Mouse (Mus musculus): Measurements from ENCODE around the gene Gm1113. TPM values are rescaled to one million over a fixed set of nuclear protein-coding genes. Genes with fewer than 3 reads are reported as not detected.

Gene Gm1113
- polyA plus RNA-seq, 1 experiment from 2014 or later = not detected

DNA sequence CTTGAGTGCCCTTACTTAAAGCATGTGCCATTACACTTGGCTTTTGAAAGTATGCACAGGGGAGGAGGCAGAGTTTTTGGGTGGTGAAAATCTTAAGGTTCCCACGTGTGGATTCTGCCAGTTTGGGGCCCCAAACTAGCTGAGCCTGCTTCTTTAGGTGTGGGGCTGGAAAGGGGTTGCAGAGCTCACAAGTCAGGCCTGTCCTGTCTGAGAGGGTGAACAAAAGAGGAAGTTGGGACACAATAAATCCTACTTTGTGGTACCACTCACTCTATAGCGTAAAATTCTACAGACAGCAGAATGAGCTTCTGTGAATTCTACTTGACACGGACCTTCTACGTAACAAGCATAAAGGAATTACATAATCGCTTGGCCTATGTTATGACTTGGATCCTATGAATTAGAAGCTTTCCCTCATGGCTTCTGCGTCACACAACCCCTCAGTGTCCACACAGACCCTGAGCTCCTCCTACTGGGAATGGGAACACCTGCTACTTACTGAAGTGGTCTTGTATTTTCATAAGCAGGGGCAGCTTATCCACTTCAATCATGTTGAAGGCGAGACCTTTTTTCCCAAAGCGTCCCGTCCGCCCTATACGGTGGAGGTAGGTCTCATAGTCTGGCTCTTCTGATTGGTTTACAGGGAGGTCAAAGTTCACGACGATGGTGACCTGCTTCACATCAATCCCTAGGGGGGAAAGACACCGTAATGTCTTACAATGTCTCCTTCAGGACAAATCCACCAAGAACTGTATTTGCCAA is 25.2 kb upstream of the Gm1113 start:
- no peaks in the 10 kb centered on the region for H3K27me3 ChIP-seq
- H3K36me3 ChIP-seq = no peaks in the 10 kb centered on the region
- no peak overlapping the region for H3K27ac ChIP-seq
- ATAC-seq (ENCODE audit: insufficient number of reproducible peaks, low FRiP score, low TSS enrichment, low read depth) = no peak
- no peak overlapping the region for H3K4me2 ChIP-seq
- no peak overlapping the region for H3K9ac ChIP-seq
- 79% methylated on average over 14 of the region's 14 CpGs for WGBS
- no peaks in the 10 kb centered on the region for H3K9me3 ChIP-seq
- H3K4me1 ChIP-seq = peaks cover 8% of the 10 kb centered on the region
- no peak overlapping the region for H3K4me3 ChIP-seq

DNA sequence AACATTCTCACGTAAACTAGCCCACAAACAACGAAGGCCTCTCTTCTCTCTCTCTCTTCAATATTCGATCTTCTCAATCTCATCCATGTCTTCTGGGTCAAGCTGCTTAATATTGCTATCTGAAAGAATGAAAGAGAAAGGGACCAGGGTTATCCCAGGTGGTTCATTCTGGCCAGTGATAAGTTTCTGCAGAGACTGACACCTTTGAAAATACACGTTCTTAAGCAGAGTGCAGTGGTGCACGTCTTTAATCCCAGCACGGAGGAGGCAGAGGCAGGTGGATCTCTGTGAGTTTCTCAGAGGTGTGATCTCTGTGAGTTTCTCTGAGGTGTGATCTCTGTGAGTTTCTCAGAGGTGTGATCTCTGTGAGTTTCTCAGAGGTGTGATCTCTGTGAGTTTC is 23.9 kb upstream of the Gm1113 start:
- Histone ChIP-seq H3K27me3 (no peaks in the 10 kb centered on the region), H3K4me1 (peaks cover 8% of the 10 kb centered on the region), H3K9me3 (no peaks in the 10 kb centered on the region), H3K36me3 (no peaks in the 10 kb centered on the region), H3K4me3 (no peak overlapping the region), H3K27ac (no peak overlapping the region), H3K4me2 (no peak overlapping the region), H3K9ac (no peak overlapping the region)
- no peak for ATAC-seq (ENCODE audit: insufficient number of reproducible peaks, low FRiP score, low TSS enrichment, low read depth)
- 66% methylated on average over 6 of the region's 6 CpGs for WGBS

DNA sequence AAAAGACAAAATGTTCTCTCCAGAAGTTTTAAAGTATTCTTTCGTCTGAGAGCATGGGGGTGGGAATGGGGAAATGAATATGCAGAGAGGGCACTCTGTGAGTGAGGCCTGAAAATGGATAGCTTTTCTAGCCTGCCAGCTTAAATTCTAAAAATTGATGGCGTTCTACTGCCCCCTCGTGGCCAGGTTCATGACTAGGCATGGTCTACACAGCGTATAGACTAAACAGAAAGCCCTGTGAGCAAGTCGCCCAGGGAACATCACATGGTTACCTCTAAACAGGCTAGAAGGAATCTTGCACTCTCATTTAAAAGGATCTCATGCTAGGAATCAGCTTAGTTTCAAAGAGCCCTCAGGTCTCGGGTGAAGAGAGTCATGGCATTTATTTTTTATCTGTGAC is 23.4 kb upstream of the Gm1113 start:
- H3K27me3 ChIP-seq = no peaks in the 10 kb centered on the region
- no peak overlapping the region for H3K4me2 ChIP-seq
- peak; percentile 76; the same call in 1 of the 2 replicates for ATAC-seq (ENCODE audit: insufficient number of reproducible peaks, low FRiP score, low TSS enrichment, low read depth)
- 6% methylated on average over 6 of the region's 6 CpGs for WGBS
- H3K27ac ChIP-seq = no peak overlapping the region
- no peaks in the 10 kb centered on the region for H3K36me3 ChIP-seq
- H3K9me3 ChIP-seq = no peaks in the 10 kb centered on the region
- peaks cover 8% of the 10 kb centered on the region for H3K4me1 ChIP-seq
- no peak overlapping the region for H3K4me3 ChIP-seq
- no peak overlapping the region for H3K9ac ChIP-seq

DNA sequence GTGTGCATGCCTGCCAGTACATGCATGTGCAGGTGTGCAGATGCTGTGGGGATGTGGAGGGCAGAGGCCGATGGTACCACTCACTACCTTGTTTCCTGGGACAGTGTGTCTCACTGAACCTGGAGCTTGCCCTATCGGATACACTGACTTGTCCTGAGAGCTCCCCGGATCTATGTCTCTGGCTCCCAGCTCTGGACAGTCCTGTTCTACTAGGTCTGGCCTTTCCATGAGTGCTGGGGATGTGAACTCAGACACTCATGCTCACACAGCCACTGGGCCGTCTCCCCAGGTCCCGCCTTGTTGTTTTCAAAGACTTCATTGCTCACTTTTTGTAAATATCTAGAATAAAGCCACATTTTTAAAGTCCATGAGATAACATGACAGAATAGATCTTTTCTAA is 23.0 kb upstream of the Gm1113 start:
- Histone ChIP-seq H3K4me3 (no peak overlapping the region), H3K27me3 (no peaks in the 10 kb centered on the region), H3K36me3 (no peaks in the 10 kb centered on the region), H3K9me3 (no peaks in the 10 kb centered on the region), H3K27ac (no peak overlapping the region), H3K9ac (no peak overlapping the region), H3K4me2 (no peak overlapping the region), H3K4me1 (peaks cover 8% of the 10 kb centered on the region)
- 75% methylated on average over 5 of the region's 5 CpGs for WGBS
- no peak for ATAC-seq (ENCODE audit: insufficient number of reproducible peaks, low FRiP score, low TSS enrichment, low read depth)

DNA sequence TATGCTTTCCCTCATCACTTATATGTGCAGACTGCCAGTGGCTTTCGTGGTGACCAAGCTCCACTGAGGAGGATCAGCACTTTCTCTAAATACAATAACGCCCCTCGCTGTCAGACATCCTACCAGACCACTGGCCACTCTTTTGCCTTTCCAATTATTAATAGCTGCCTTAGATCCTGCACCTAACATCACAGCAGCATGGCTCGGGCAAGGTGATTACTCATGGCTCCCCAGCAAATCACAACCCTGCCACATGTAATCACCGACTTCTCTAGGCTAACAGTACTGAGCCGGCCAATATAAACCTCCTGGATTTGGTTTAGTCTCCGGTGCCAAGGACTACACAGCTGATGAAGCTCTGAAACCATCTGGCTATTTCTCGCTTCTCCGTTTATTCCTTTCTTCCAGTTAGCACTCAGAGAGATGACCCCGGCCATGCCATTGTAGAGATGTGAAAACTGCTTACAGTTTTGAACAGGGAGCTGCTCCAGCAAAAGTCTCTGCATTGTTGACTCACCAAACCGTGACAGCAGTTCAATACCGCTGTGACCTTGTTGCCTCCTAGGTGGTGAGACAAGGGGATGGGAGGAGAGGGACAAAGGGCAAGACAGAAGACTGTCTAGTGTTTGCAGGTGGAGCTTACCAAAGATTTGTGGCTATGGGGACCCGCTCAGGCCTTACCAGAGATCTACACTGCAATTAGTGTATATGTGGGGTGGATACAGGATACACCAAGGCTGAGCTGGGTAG is 21.1 kb upstream of the Gm1113 start:
- H3K27ac ChIP-seq = 0 out of 2 replicates have a peak overlapping the region, but pooled peaks have one; percentile 7
- no peak for ATAC-seq (ENCODE audit: insufficient number of reproducible peaks, low FRiP score, low TSS enrichment, low read depth)
- H3K4me2 ChIP-seq = no peak overlapping the region
- H3K4me3 ChIP-seq = no peak overlapping the region
- H3K27me3 ChIP-seq = no peaks in the 10 kb centered on the region
- no peaks in the 10 kb centered on the region for H3K9me3 ChIP-seq
- peaks cover 15% of the 10 kb centered on the region for H3K4me1 ChIP-seq
- WGBS = 67% methylated on average over 13 of the region's 13 CpGs
- no peak overlapping the region for H3K9ac ChIP-seq
- H3K36me3 ChIP-seq = no peaks in the 10 kb centered on the region

DNA sequence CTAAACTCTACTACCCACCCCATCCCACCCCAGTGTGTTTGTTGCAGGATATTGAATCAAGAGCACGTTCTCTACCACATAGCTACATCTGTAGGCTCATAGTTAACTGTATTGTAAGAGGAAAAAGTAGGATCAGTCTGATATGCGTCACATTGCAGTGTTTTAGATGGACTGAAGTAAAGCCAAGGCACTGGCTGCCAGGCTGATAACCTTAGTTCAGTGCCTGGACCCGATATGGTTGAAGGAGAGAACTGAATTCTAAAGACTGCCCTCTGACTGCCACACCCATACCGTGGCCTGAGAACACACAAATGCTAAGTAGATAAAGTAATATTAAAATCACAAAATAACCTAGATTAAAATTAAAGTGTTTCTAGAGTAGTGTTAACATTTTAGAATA is 17.8 kb upstream of the Gm1113 start:
- WGBS = 78% methylated on average over 4 of the region's 4 CpGs
- Histone ChIP-seq H3K4me3 (no peak overlapping the region), H3K4me2 (no peak overlapping the region), H3K27me3 (no peaks in the 10 kb centered on the region), H3K9me3 (no peaks in the 10 kb centered on the region), H3K27ac (no peak overlapping the region), H3K4me1 (peaks cover 31% of the 10 kb centered on the region), H3K36me3 (no peaks in the 10 kb centered on the region), H3K9ac (no peak overlapping the region)
- ATAC-seq (ENCODE audit: insufficient number of reproducible peaks, low FRiP score, low TSS enrichment, low read depth) = no peak

DNA sequence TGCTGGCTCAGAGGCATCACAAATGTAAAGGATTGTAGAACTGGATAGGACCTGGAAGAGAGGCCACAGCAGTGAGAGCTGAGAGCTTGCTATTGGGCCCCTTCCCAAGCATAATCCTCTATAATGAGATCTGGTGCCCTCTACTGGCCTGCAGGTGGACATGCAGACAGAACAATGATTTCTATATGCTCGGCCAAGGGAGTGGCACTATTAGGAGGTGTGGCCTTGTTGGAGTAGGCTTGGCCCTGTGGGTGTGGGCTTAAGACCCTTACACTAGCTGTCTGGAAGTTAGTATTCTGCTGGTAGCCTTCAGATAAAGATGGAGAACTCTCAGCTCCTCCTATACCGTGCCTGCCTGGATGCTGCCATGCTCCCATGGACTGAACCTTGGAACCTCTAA is 17.0 kb upstream of the Gm1113 start:
- Histone ChIP-seq H3K27me3 (no peaks in the 10 kb centered on the region), H3K4me1 (peaks cover 39% of the 10 kb centered on the region), H3K36me3 (no peaks in the 10 kb centered on the region), H3K9me3 (no peaks in the 10 kb centered on the region), H3K4me2 (no peak overlapping the region), H3K4me3 (no peak overlapping the region), H3K9ac (no peak overlapping the region), H3K27ac (peak overlapping the region; percentile 71; the same call in 1 of the 2 replicates)
- WGBS = 3% methylated on average over 2 of the region's 2 CpGs
- ATAC-seq (ENCODE audit: insufficient number of reproducible peaks, low FRiP score, low TSS enrichment, low read depth) = peak; percentile 77

DNA sequence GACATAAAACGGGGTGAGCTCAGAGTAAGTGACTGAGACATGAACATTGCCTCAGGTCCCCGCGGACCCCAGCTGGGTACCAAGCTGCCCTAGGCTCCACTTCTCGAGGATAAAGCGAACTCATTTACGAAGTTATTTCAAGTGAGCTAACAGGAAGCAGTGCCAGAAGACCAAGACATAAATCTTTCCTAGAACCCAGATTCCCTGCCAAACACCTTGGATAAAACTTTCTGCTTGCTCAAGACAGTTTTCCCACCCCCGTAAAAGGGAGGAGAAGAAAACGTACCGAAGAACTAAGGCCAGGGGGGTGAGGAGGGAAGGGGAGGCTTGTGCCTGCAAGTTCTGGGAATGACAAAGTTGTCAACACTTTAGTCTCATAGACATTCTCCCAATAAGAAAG is 15.2 kb upstream of the Gm1113 start:
- no peak overlapping the region for H3K9ac ChIP-seq
- H3K4me2 ChIP-seq = no peak overlapping the region
- peak; percentile 45; the same call in 1 of the 2 replicates for ATAC-seq (ENCODE audit: insufficient number of reproducible peaks, low FRiP score, low TSS enrichment, low read depth)
- no peaks in the 10 kb centered on the region for H3K36me3 ChIP-seq
- WGBS = 19% methylated on average over 9 of the region's 9 CpGs
- no peaks in the 10 kb centered on the region for H3K9me3 ChIP-seq
- H3K27ac ChIP-seq = peak overlapping the region; percentile 75
- no peaks in the 10 kb centered on the region for H3K27me3 ChIP-seq
- peaks cover 45% of the 10 kb centered on the region for H3K4me1 ChIP-seq
- no peak overlapping the region for H3K4me3 ChIP-seq

DNA sequence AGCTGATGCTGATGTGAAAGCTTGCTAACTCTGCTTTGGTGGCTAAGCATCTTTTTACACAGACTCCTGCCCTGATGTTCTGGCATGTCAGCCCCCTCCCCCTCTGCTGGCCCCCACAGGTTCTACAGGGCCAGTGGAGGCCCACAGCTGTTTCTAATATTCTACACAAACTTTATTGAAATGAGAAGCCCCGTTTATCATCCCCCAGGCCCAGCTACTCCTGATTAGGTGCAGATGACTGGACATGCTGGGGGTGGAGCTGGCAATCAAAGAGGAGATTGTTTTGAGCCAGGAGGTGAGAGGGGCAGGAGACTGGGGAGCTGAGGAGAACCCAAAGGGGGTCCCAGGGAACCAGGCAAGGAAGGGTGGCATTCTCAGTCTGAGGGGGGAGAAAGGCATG is 11.7 kb upstream of the Gm1113 start:
- Histone ChIP-seq H3K4me3 (no peak overlapping the region), H3K27ac (peak overlapping the region; percentile 77), H3K9ac (no peak overlapping the region), H3K4me2 (peak overlapping the region; percentile 5; the same call in 1 of the 2 replicates), H3K36me3 (no peaks in the 10 kb centered on the region), H3K9me3 (no peaks in the 10 kb centered on the region), H3K4me1 (peaks cover 45% of the 10 kb centered on the region), H3K27me3 (no peaks in the 10 kb centered on the region)
- peak; percentile 59; the same call in 1 of the 2 replicates for ATAC-seq (ENCODE audit: insufficient number of reproducible peaks, low FRiP score, low TSS enrichment, low read depth)
- WGBS = 0% methylated on average over 1 of the region's 1 CpGs

DNA sequence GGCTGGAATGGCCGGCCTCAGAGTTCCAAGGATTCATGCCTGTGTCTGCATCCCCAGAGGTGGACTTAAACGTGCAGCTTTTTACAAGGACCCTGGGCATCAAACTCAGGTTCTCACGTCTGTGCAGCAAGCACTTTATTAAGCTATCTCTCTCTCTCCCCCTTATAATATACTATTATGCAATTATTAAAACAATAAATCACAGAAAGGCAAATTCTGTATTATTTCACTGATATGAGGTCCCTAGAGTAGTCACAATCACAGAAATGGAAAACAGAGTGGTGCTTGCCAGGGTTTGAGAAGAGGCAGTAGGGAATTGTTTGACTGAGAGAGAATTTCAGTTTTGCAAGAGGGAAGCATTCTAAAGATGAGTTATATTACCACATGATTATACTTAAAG is 11.1 kb upstream of the Gm1113 start:
- Histone ChIP-seq H3K27ac (peak overlapping the region; percentile 33), H3K36me3 (no peaks in the 10 kb centered on the region), H3K4me2 (no peak overlapping the region), H3K9me3 (no peaks in the 10 kb centered on the region), H3K4me1 (peaks cover 50% of the 10 kb centered on the region), H3K9ac (no peak overlapping the region), H3K27me3 (no peaks in the 10 kb centered on the region), H3K4me3 (no peak overlapping the region)
- WGBS = 17% methylated on average over 3 of the region's 3 CpGs
- no peak for ATAC-seq (ENCODE audit: insufficient number of reproducible peaks, low FRiP score, low TSS enrichment, low read depth)

DNA sequence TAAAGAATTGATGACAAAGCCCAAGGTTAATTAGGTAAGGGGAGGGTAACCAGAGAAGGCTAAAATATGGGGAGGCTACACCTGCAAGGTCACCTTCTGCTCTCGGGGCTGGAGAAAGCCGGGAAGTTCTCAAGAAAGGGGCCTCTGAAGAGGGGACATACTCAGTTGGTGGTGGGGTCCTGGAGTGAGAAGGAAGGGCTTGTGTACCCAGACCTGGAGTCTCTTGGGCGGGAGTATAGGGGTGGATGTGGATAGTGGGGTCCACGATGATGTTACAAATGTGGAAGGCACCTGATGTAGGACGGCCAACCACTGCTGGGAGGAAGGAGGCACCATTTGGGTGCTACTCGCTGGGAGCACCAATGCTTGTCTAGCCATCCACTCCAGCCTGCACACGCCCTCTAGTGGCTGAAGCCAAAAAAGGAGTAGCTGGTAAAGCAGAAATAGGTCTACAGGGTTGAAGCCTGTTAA is 5.9 kb upstream of the Gm1113 start:
- Histone ChIP-seq H3K36me3 (no peaks in the 10 kb centered on the region), H3K4me2 (peak overlapping the region; percentile 10; the same call in 1 of the 2 replicates), H3K4me3 (no peak overlapping the region), H3K9ac (no peak overlapping the region), H3K27ac (peak overlapping the region; percentile 92), H3K27me3 (no peaks in the 10 kb centered on the region), H3K9me3 (no peaks in the 10 kb centered on the region), H3K4me1 (peaks cover 43% of the 10 kb centered on the region)
- peak; percentile 77 for ATAC-seq (ENCODE audit: insufficient number of reproducible peaks, low FRiP score, low TSS enrichment, low read depth)
- 12% methylated on average over 7 of the region's 7 CpGs for WGBS

DNA sequence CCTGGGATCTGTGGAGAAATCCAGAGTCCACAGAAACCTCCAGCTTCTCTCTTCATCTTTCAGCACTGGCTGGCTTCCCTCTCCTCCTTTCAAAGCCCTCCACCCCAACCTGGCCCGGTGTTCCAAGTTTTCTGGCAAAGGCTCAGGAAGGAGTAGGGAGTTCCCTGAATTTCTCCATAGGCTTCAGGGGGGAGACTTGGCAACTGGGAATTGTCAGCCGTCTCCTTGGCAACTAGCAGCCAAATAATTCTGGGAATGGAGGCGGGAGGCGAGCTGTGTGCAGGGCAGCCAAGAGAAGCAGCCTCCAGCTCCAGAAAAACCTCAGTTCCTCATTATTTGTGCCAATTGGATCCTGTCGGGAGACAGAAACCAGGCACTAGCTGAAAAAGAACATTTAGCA is 5.5 kb upstream of the Gm1113 start:
- Histone ChIP-seq H3K27me3 (no peaks in the 10 kb centered on the region), H3K9ac (no peak overlapping the region), H3K27ac (peak overlapping the region; percentile 92), H3K36me3 (no peaks in the 10 kb centered on the region), H3K4me3 (no peak overlapping the region), H3K9me3 (no peaks in the 10 kb centered on the region), H3K4me1 (peaks cover 40% of the 10 kb centered on the region), H3K4me2 (peak overlapping the region; percentile 10; the same call in 1 of the 2 replicates)
- ATAC-seq (ENCODE audit: insufficient number of reproducible peaks, low FRiP score, low TSS enrichment, low read depth) = peak; percentile 91
- 24% methylated on average over 5 of the region's 5 CpGs for WGBS

Measured in limb, embryonic 15.5 days (tissue).